ENCODE assay signal across 25 mouse cellular contexts in the genomic region with DNA sequence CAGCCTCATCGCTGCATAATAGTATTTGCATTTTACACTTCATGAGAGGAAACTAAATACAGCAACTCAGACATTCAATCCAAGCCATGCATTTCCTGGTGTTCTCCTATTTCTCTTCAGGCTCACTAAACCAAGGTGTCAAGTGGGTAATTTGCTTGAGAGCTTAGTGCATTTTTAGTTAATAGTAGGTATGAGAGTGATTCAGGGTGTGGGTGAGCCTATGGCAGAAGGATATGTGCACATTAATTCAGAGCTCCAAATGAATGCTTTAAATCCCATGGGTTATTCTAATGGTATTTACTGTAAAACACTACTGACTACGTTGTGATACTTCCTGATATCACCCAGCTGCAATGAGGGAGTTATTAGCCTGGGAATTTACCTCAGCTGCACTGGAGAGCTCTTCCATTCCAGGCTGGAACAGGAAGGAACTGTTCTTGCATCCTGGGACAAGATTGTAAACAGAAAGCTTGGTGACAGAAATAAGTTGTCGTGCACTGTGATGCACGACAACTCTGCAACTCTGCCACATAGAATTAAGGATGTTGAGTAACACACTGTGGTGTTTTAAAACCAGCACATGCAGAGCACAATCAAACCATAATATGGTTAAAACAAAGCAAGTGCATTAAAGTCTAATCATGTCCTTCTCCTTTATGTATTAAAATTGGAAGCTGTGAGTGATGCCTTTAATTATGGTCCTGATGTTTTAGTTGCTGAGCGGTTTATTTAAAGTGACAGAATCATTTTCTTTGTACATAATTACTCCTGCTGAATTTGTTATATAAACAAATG.
A peak's percentile ranks its signal among the peaks of the same experiment; 100 is the strongest.
DNase-seq lines count a peak whose midpoint lies in the region; ATAC-seq lines count a peak whose summit lies in the region.
"Had no signal": no experiment of that assay in that cellular context is flagged by ENCODE, and none has a peak within 500 bp of the region (broad histone marks: within the 10 kb centered on the region; RNA-seq: fewer than 3 reads in every experiment).

No protein-coding gene starts in this region.

- intact Hi-C loops in heart, postnatal 36 days (cut with DNase I): loop anchor here (10.0 kb wide), 1 partner anchor 140 kb away; no protein-coding TSS in a partner anchor

- no peak overlapping the region for H3K4me2 ChIP-seq in forebrain, embryonic 13.5 days
- H3K4me2 ChIP-seq in forebrain, embryonic 16.5 days (ENCODE audit: low read length): no peak overlapping the region
- no peak overlapping the region for H3K4me2 ChIP-seq in kidney, embryonic 15.5 days
- H3K4me2 ChIP-seq in neural tube, embryonic 12.5 days (replicated peaks): no peak overlapping the region
- H3K4me2 ChIP-seq: embryonic facial prominence, embryonic 15.5 days; heart, embryonic 12.5 days; limb, embryonic 13.5 days; liver, embryonic 15.5 days; stomach, embryonic 15.5 days had no signal

- 53% methylated on average over 5 of the region's 5 CpGs for WGBS in forebrain, embryonic 13.5 days
- 43% methylated on average over 5 of the region's 5 CpGs for WGBS in forebrain, embryonic 16.5 days
- WGBS in kidney, embryonic 15.5 days: 48% methylated on average over 5 of the region's 5 CpGs
- 64% methylated on average over 5 of the region's 5 CpGs for WGBS in neural tube, embryonic 12.5 days

- H3K27me3 ChIP-seq in forebrain, embryonic 13.5 days: no peaks in the 10 kb centered on the region
- H3K27me3 ChIP-seq in forebrain, embryonic 16.5 days (replicated peaks; ENCODE audit: control insufficient read depth, insufficient read depth, low read length): no peaks in the 10 kb centered on the region
- H3K27me3 ChIP-seq in kidney, embryonic 15.5 days: no peaks in the 10 kb centered on the region
- no peaks in the 10 kb centered on the region for H3K27me3 ChIP-seq in neural tube, embryonic 12.5 days (replicated peaks)
- H3K27me3 ChIP-seq: embryonic facial prominence, embryonic 15.5 days; heart, embryonic 12.5 days; limb, embryonic 13.5 days; liver, embryonic 15.5 days; stomach, embryonic 15.5 days had no signal

- no peaks in the 10 kb centered on the region for H3K9me3 ChIP-seq in forebrain, embryonic 13.5 days (replicated peaks)
- no peaks in the 10 kb centered on the region for H3K9me3 ChIP-seq in forebrain, embryonic 16.5 days (ENCODE audit: control insufficient read depth, low read length)
- H3K9me3 ChIP-seq in kidney, embryonic 15.5 days (replicated peaks): no peaks in the 10 kb centered on the region
- H3K9me3 ChIP-seq in neural tube, embryonic 12.5 days: no peaks in the 10 kb centered on the region
- H3K9me3 ChIP-seq: embryonic facial prominence, embryonic 15.5 days; heart, embryonic 12.5 days; limb, embryonic 13.5 days; liver, embryonic 15.5 days; stomach, embryonic 15.5 days had no signal

- no peaks in the 10 kb centered on the region for H3K36me3 ChIP-seq in forebrain, embryonic 13.5 days (ENCODE audit: poor library complexity, severe bottlenecking)
- H3K36me3 ChIP-seq in forebrain, embryonic 16.5 days (ENCODE audit: control insufficient read depth, insufficient read depth): no peaks in the 10 kb centered on the region
- H3K36me3 ChIP-seq in kidney, embryonic 15.5 days: no peaks in the 10 kb centered on the region
- H3K36me3 ChIP-seq in neural tube, embryonic 12.5 days: no peaks in the 10 kb centered on the region
- H3K36me3 ChIP-seq: embryonic facial prominence, embryonic 15.5 days; heart, embryonic 12.5 days; limb, embryonic 13.5 days; liver, embryonic 15.5 days; stomach, embryonic 15.5 days had no signal

- peak; percentile 27; the same call in 1 of the 2 replicates for ATAC-seq in forebrain, embryonic 13.5 days
- no peak for ATAC-seq in forebrain, embryonic 16.5 days
- ATAC-seq in kidney, embryonic 15.5 days (replicated peaks; ENCODE audit: low FRiP score): peak; percentile 40
- ATAC-seq in neural tube, embryonic 12.5 days (ENCODE audit: low FRiP score, low read depth): peak; percentile 37
- ATAC-seq: CD4-positive, CD25-positive, alpha-beta regulatory T cell, adult 4 months; Patski had no signal

- DNase-seq in kidney, adult 11 months: no peak
- no peak for DNase-seq in neural tube, embryonic 10.5 days (ENCODE audit: extremely low spot score, low spot score)
- no peak for DNase-seq in right cerebral cortex, postnatal 25 days
- DNase-seq in heart, postnatal 36 days: no peak
- DNase-seq: adrenal gland, postnatal 10 days; cerebellum, adult 11-12 months; cerebellum, postnatal 14 days; gastrocnemius, postnatal 10 days; heart, adult 11 months; heart, postnatal 14 days; kidney, adult 9 months; thymus, adult 18-20 months; thymus, postnatal 4 days had no signal

- no peak overlapping the region for H3K4me3 ChIP-seq in forebrain, embryonic 13.5 days
- no peak overlapping the region for H3K4me3 ChIP-seq in forebrain, embryonic 16.5 days (replicated peaks; ENCODE audit: low read length)
- no peak overlapping the region for H3K4me3 ChIP-seq in kidney, embryonic 15.5 days (replicated peaks)
- no peak overlapping the region for H3K4me3 ChIP-seq in neural tube, embryonic 12.5 days
- H3K4me3 ChIP-seq: embryonic facial prominence, embryonic 15.5 days; heart, embryonic 12.5 days; limb, embryonic 13.5 days; liver, embryonic 15.5 days; stomach, embryonic 15.5 days had no signal

- no peak overlapping the region for H3K9ac ChIP-seq in forebrain, embryonic 13.5 days
- H3K9ac ChIP-seq in forebrain, embryonic 16.5 days (replicated peaks; ENCODE audit: low read depth, low read length): no peak overlapping the region
- no peak overlapping the region for H3K9ac ChIP-seq in kidney, embryonic 15.5 days
- no peak overlapping the region for H3K9ac ChIP-seq in neural tube, embryonic 12.5 days
- H3K9ac ChIP-seq: embryonic facial prominence, embryonic 15.5 days; heart, embryonic 12.5 days; limb, embryonic 13.5 days; liver, embryonic 15.5 days; stomach, embryonic 15.5 days had no signal

- H3K4me1 ChIP-seq in forebrain, embryonic 13.5 days: no peaks in the 10 kb centered on the region
- peaks cover 6% of the 10 kb centered on the region for H3K4me1 ChIP-seq in forebrain, embryonic 16.5 days (replicated peaks; ENCODE audit: control insufficient read depth, insufficient read depth, low read length)
- H3K4me1 ChIP-seq in kidney, embryonic 15.5 days: peaks cover 6% of the 10 kb centered on the region; the same call in 1 of the 2 replicates
- no peaks in the 10 kb centered on the region for H3K4me1 ChIP-seq in neural tube, embryonic 12.5 days
- H3K4me1 ChIP-seq: embryonic facial prominence, embryonic 15.5 days; heart, embryonic 12.5 days; limb, embryonic 13.5 days; liver, embryonic 15.5 days; stomach, embryonic 15.5 days had no signal

- no peak overlapping the region for H3K27ac ChIP-seq in forebrain, embryonic 13.5 days
- no peak overlapping the region for H3K27ac ChIP-seq in forebrain, embryonic 16.5 days (ENCODE audit: low read length)
- no peak overlapping the region for H3K27ac ChIP-seq in kidney, embryonic 15.5 days
- H3K27ac ChIP-seq in neural tube, embryonic 12.5 days: no peak overlapping the region
- H3K27ac ChIP-seq: embryonic facial prominence, embryonic 15.5 days; limb, embryonic 13.5 days; liver, embryonic 15.5 days; macrophage; stomach, embryonic 15.5 days had no signal
